Mouse (Mus musculus): ENCODE results near the gene Sfxn1. TPM values are rescaled to one million over a fixed set of nuclear protein-coding genes. Genes with fewer than 3 reads are reported as not detected.

The Sfxn1 gene
- polyA plus RNA-seq, 1 experiment from 2014 or later = 54.0 TPM

DNA sequence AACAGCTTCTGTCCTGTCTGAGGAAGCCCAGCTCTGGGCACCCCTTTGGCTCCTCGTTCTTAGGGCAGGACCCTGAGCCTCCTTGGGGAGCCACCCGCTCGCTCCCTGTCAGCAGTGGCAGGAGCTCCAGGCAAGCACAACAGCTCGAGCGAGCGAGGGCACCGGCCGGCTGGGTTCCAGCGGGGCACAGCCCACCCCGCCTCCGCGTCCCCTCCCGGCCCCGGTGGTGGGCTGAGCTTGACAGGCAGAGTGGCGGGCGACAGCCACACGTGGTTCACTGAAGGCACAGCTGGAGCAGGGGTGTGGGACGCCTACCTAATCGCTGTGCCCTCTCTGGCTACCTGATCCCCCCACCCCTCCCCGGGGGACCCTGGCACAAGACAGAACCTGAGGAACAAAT lies 16.7 kb upstream of the Sfxn1 start:
- Histone ChIP-seq H3K9ac (ENCODE audit: low read depth, low read length) (no peak overlapping the region), H3K27me3 (ENCODE audit: control insufficient read depth, insufficient read depth, low read depth, low read length) (peaks cover 29% of the 10 kb centered on the region), H3K27ac (ENCODE audit: low read length) (no peak overlapping the region), H3K4me3 (ENCODE audit: low read depth, low read length) (no peak overlapping the region), H3K4me1 (ENCODE audit: control insufficient read depth, low read depth, low read length) (no peaks in the 10 kb centered on the region), H3K4me2 (ENCODE audit: low read depth, low read length) (peak overlapping the region; percentile 53), H3K9me3 (replicated peaks; ENCODE audit: control insufficient read depth, low read length) (no peaks in the 10 kb centered on the region), H3K36me3 (ENCODE audit: control insufficient read depth, insufficient read depth) (no peaks in the 10 kb centered on the region)
- WGBS (ENCODE audit: insufficient replicate concordance) = 1% methylated on average over 17 of the region's 20 CpGs
- ATAC-seq (ENCODE audit: low read depth) = no peak

DNA sequence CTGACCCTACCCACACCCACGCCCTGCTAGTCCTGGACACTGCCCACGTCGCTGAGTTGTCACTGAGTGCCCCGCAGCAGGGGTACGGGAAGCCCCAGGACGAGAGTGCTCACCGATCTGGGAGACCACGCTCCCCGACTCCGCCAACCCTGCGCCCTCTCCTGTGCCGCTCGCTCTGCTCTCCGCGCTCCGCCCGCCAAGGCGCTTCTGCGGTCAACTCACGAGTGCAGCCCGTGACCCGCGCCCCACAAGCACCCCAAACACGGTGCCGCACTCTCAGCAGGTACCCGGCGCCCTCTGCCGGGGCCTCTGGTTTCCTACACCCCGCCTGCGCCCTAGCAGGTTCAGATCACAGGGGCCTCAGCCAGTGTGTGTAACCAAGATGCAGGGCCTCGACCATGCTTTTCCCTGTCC lies 16.2 kb upstream of the Sfxn1 start, which contains the start of gene Drd1:
Gene Drd1 (minus strand): TSS at position 258 of the 414 bp plus-strand sequence.
- Histone ChIP-seq H3K9ac (ENCODE audit: low read depth, low read length) (no peak within 1 kb of the TSS), H3K4me3 (ENCODE audit: low read depth, low read length) (peak within 1 kb of the TSS; percentile 33), H3K36me3 (ENCODE audit: control insufficient read depth, insufficient read depth) (no peaks in the 10 kb centered on the region), H3K9me3 (replicated peaks; ENCODE audit: control insufficient read depth, low read length) (no peaks in the 10 kb centered on the region), H3K27ac (ENCODE audit: low read length) (no peak within 1 kb of the TSS), H3K4me2 (ENCODE audit: low read depth, low read length) (peak within 1 kb of the TSS; percentile 53), H3K4me1 (ENCODE audit: control insufficient read depth, low read depth, low read length) (no peaks in the 10 kb centered on the region), H3K27me3 (ENCODE audit: control insufficient read depth, insufficient read depth, low read depth, low read length) (peaks cover 29% of the 10 kb centered on the region)
- ATAC-seq (ENCODE audit: low read depth) = peak; percentile 39; the same call in 1 of the 2 replicates
- 1% methylated on average over 31 of the region's 31 CpGs for WGBS (ENCODE audit: insufficient replicate concordance)

DNA sequence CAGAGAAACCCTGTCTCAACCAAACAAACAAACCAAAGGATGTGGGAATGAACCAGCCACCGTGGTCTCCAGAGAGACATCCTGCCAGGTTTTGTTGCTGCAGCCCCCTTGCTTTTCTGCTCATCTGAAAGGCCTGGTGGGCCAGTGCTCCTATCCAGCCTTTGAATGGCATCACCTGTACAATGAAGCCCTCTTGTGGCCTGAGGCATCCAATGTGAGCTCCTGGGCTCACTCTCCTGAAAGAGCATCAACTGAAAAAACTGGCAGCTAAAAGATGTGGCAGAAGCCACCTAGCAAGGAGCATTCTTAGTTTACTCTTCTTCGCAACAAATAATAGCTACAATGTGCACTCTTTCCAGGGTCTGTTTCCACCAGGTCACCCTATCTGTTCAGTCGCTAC lies 9.6 kb upstream of the Sfxn1 start:
- H3K9me3 ChIP-seq (replicated peaks; ENCODE audit: control insufficient read depth, low read length) = no peaks in the 10 kb centered on the region
- WGBS (ENCODE audit: insufficient replicate concordance) = 64% methylated on average over 3 of the region's 3 CpGs
- no peak overlapping the region for H3K4me3 ChIP-seq (ENCODE audit: low read depth, low read length)
- no peak overlapping the region for H3K4me2 ChIP-seq (ENCODE audit: low read depth, low read length)
- no peak overlapping the region for H3K9ac ChIP-seq (ENCODE audit: low read depth, low read length)
- H3K36me3 ChIP-seq (ENCODE audit: control insufficient read depth, insufficient read depth) = no peaks in the 10 kb centered on the region
- H3K27me3 ChIP-seq (ENCODE audit: control insufficient read depth, insufficient read depth, low read depth, low read length) = peaks cover 2% of the 10 kb centered on the region; the same call in 1 of the 2 replicates
- H3K27ac ChIP-seq (ENCODE audit: low read length) = no peak overlapping the region
- no peak for ATAC-seq (ENCODE audit: low read depth)
- H3K4me1 ChIP-seq (ENCODE audit: control insufficient read depth, low read depth, low read length) = no peaks in the 10 kb centered on the region

DNA sequence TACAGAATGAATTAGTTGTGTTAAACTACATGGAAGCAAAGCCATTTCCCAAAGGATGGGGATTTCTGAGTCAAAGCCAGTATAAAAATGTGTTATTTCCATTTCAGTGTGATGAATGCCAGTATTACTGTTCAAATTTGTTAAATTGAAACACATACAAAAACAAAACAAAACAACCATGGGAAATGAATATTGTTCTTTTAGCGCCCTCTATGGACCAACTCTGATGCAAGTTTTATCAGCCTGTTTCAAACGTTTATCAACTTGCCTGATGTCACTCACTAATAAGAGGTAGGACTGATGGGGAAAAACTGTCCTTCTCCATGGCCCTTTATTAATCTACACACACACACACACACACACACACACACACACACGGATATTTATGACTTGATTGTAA lies 8.4 kb upstream of the Sfxn1 start:
- no peak overlapping the region for H3K4me3 ChIP-seq (ENCODE audit: low read depth, low read length)
- no peak overlapping the region for H3K9ac ChIP-seq (ENCODE audit: low read depth, low read length)
- H3K9me3 ChIP-seq (replicated peaks; ENCODE audit: control insufficient read depth, low read length) = no peaks in the 10 kb centered on the region
- no peak for ATAC-seq (ENCODE audit: low read depth)
- H3K4me2 ChIP-seq (ENCODE audit: low read depth, low read length) = no peak overlapping the region
- H3K36me3 ChIP-seq (ENCODE audit: control insufficient read depth, insufficient read depth) = no peaks in the 10 kb centered on the region
- no peaks in the 10 kb centered on the region for H3K27me3 ChIP-seq (ENCODE audit: control insufficient read depth, insufficient read depth, low read depth, low read length)
- under 1% methylated on average over 3 of the region's 3 CpGs for WGBS (ENCODE audit: insufficient replicate concordance)
- no peaks in the 10 kb centered on the region for H3K4me1 ChIP-seq (ENCODE audit: control insufficient read depth, low read depth, low read length)
- no peak overlapping the region for H3K27ac ChIP-seq (ENCODE audit: low read length)

DNA sequence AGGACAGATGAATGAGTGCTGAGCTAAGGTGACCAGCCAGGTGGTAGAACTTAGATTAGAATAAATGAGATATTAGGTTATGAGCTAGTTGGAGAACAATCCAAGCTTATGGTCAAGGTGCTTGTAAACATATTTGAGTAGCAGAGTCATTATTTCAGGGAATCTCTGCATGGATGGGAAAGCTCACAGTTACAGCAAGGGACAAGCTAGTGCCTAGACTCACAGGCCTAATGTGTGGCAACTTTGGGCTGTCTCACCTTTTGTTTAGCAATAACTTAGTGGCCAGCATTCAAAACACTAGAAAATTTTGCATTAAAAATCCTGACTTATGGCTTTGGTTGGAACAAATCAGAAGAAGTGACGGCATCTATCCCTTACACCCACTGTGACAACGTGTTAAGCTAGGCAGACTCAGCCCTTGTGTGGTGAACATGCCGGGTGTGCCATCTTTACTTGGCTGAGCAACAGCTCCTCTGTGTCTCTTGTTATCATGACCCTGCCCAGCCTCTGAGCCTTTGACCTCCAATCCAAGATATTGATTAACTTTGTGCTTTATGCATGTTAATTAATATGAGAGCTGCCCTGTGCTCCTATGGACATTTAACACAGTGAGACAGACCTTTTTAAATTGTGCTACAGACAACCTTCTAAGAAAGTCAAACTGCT lies 5.5 kb upstream of the Sfxn1 start:
- Histone ChIP-seq H3K9ac (ENCODE audit: low read depth, low read length) (no peak overlapping the region), H3K4me3 (ENCODE audit: low read depth, low read length) (no peak overlapping the region), H3K27ac (ENCODE audit: low read length) (no peak overlapping the region), H3K4me2 (ENCODE audit: low read depth, low read length) (no peak overlapping the region), H3K36me3 (ENCODE audit: control insufficient read depth, insufficient read depth) (no peaks in the 10 kb centered on the region), H3K9me3 (replicated peaks; ENCODE audit: control insufficient read depth, low read length) (no peaks in the 10 kb centered on the region), H3K4me1 (ENCODE audit: control insufficient read depth, low read depth, low read length) (no peaks in the 10 kb centered on the region), H3K27me3 (ENCODE audit: control insufficient read depth, insufficient read depth, low read depth, low read length) (no peaks in the 10 kb centered on the region)
- WGBS (ENCODE audit: insufficient replicate concordance) = 61% methylated on average over 3 of the region's 3 CpGs
- ATAC-seq (ENCODE audit: low read depth) = no peak

DNA sequence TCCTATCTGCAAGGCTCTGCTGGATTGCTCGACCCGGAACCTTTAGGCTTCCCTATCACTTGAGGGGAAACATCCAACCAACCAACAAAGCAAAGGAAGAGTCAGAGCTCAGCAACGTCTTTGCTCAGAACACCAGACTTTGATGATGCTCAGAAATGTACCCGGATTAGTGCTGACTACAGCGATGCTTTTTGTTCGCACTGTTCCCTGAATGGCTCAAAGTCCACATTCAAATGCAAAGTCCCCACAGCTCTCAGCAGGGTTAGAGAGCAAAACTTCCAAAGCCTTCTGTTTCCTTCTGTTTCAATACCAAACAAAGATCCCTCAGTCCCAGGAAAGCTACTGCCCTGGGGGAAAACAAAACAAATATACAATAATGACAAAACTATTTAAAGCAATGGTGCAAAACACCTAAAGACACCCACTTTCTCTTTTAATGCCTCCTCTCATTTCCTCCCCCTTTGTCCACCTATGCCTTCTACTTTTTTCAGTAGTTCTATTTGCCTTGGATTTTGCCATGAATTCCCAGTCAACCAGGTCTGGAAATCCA lies 4.0 kb upstream of the Sfxn1 start:
- ATAC-seq (ENCODE audit: low read depth) = no peak
- Histone ChIP-seq H3K4me3 (ENCODE audit: low read depth, low read length) (no peak overlapping the region), H3K9me3 (replicated peaks; ENCODE audit: control insufficient read depth, low read length) (no peaks in the 10 kb centered on the region), H3K27me3 (ENCODE audit: control insufficient read depth, insufficient read depth, low read depth, low read length) (no peaks in the 10 kb centered on the region), H3K9ac (ENCODE audit: low read depth, low read length) (no peak overlapping the region), H3K4me1 (ENCODE audit: control insufficient read depth, low read depth, low read length) (no peaks in the 10 kb centered on the region; the same call in 1 of the 2 replicates), H3K4me2 (ENCODE audit: low read depth, low read length) (no peak overlapping the region), H3K36me3 (ENCODE audit: control insufficient read depth, insufficient read depth) (no peaks in the 10 kb centered on the region), H3K27ac (ENCODE audit: low read length) (no peak overlapping the region)
- 41% methylated on average over 6 of the region's 6 CpGs for whole genome bisulfite sequencing (ENCODE audit: insufficient replicate concordance)

DNA sequence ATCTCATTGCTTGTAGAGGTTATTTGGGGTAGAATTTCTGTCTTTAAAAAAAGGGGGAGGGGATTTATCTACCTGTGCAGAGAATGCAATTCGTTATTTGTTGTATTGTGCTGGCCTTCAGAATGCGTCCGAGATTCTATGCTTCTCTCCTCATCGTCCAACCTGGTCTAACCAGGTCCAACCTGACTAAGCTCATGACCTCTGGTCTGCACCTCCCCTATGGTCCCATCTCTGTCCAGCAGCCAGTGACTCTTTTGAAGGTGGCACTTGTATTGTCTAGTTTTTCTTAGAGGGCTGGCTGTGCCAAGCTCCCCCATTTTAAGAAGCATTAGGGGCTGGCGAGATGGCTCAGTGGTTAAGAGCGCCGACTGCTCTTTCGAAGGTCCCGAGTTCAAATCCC lies 658 bp upstream of the Sfxn1 start:
- no peak for ATAC-seq (ENCODE audit: low read depth)
- H3K9ac ChIP-seq (ENCODE audit: low read depth, low read length) = no peak overlapping the region
- no peaks in the 10 kb centered on the region for H3K9me3 ChIP-seq (replicated peaks; ENCODE audit: control insufficient read depth, low read length)
- no peak overlapping the region for H3K4me3 ChIP-seq (ENCODE audit: low read depth, low read length)
- no peak overlapping the region for H3K27ac ChIP-seq (ENCODE audit: low read length)
- H3K4me1 ChIP-seq (ENCODE audit: control insufficient read depth, low read depth, low read length) = peaks cover 13% of the 10 kb centered on the region
- H3K4me2 ChIP-seq (ENCODE audit: low read depth, low read length) = no peak overlapping the region
- H3K36me3 ChIP-seq (ENCODE audit: control insufficient read depth, insufficient read depth) = no peaks in the 10 kb centered on the region
- WGBS (ENCODE audit: insufficient replicate concordance) = 83% methylated on average over 9 of the region's 9 CpGs
- no peaks in the 10 kb centered on the region for H3K27me3 ChIP-seq (ENCODE audit: control insufficient read depth, insufficient read depth, low read depth, low read length)

DNA sequence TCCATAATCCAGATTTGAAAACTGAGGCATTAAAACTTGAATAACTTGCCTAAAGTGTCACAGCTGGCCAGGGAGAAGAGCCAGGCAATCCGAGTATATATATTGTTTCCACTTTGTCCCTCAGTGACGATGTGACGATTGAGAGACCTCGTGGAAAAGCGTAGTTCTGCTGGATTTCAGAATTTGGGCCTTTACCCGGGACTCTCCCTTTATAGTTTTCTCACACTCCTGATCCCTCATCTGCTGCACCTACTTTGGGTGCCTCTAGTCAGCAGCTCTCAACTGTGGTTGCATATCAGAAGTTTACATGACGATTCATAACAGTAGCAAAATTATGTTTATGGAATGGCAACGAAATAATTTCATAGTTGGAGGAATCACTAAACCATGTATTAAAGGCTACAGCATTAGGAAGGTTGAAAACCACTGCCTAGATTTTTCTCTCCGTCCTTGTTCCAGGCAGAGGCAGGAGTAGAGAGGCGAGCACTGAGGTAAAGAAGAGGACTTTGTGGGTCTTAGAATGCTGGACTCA lies 923 bp downstream of the Sfxn1 start:
- WGBS (ENCODE audit: insufficient replicate concordance) = 6% methylated on average over 10 of the region's 10 CpGs

DNA sequence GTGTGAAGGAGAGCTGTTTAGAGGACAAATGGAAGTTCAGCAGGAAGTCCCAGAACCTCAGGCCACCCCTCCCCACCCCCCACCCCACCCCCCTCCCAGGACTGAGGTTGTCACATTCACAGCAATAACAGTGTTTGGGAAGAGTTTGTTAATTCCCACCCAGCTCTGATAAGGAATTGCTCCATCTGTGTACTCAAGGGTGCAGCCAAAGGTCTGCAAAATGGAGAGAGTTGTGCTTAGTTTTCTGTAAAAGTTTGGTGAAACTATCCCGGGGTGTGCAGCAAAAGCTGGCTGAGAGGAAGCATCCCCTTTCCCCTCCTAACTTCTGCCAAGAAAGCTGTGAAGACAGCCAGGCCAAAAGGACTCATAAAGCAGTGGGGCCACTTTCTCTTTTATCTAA lies 1.4 kb downstream of the Sfxn1 start:
- peak overlapping the region; percentile 87 for H3K9ac ChIP-seq (ENCODE audit: low read depth, low read length)
- no peaks in the 10 kb centered on the region for H3K9me3 ChIP-seq (replicated peaks; ENCODE audit: control insufficient read depth, low read length)
- peaks cover 13% of the 10 kb centered on the region for H3K4me1 ChIP-seq (ENCODE audit: control insufficient read depth, low read depth, low read length)
- peak; percentile 64 for ATAC-seq (ENCODE audit: low read depth)
- 0% methylated on average over 1 of the region's 1 CpGs for WGBS (ENCODE audit: insufficient replicate concordance)
- peak overlapping the region; percentile 86 for H3K4me3 ChIP-seq (ENCODE audit: low read depth, low read length)
- peak overlapping the region; percentile 88 for H3K27ac ChIP-seq (ENCODE audit: low read length)
- peak overlapping the region; percentile 62 for H3K4me2 ChIP-seq (ENCODE audit: low read depth, low read length)
- H3K27me3 ChIP-seq (ENCODE audit: control insufficient read depth, insufficient read depth, low read depth, low read length) = no peaks in the 10 kb centered on the region
- H3K36me3 ChIP-seq (ENCODE audit: control insufficient read depth, insufficient read depth) = no peaks in the 10 kb centered on the region

More for the DNA sequence above, 923 bp downstream of the Sfxn1 start:
- peak overlapping the region; percentile 88 for H3K27ac ChIP-seq (ENCODE audit: low read length)
- peaks cover 13% of the 10 kb centered on the region for H3K4me1 ChIP-seq (ENCODE audit: control insufficient read depth, low read depth, low read length)
- no peaks in the 10 kb centered on the region for H3K27me3 ChIP-seq (ENCODE audit: control insufficient read depth, insufficient read depth, low read depth, low read length)
- H3K4me3 ChIP-seq (ENCODE audit: low read depth, low read length) = peak overlapping the region; percentile 86
- H3K9ac ChIP-seq (ENCODE audit: low read depth, low read length) = peak overlapping the region; percentile 87
- no peaks in the 10 kb centered on the region for H3K36me3 ChIP-seq (ENCODE audit: control insufficient read depth, insufficient read depth)
- ATAC-seq (ENCODE audit: low read depth) = no peak
- H3K9me3 ChIP-seq (replicated peaks; ENCODE audit: control insufficient read depth, low read length) = no peaks in the 10 kb centered on the region
- H3K4me2 ChIP-seq (ENCODE audit: low read depth, low read length) = peak overlapping the region; percentile 62
